Mouse (Mus musculus) lung, postnatal 14 days (tissue): ENCODE data around the gene Slc28a3.

ENCODE experiments used
- DNase-seq: peaks from one replicate; pipeline ENCODE4 v3.0.0; 2021

The Slc28a3 gene

GRCm38 (mm10) chr13:58558216-58558615, 52.5 kb downstream of the Slc28a3 start:
- DNase-seq: no peak

DNA sequence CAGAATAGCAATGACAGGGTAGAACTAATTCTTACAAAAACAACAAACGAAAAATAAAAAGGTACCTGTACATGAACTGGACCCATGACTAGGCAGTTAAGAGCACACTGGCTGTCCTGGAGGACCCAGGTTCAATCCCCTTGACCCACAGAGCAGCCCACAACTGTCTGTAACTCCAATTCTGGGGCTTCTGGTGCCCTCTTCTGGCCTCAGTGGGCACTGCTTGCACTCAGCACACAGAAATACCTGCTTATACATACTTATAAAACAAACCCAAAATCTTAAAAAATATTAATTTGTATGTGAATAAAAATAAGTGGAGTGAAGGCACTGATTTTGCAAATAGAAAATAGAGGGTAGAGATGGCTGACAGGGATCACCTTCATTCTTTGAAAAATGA, 54.7 kb downstream of the Slc28a3 start:
- no peak for DNase-seq

DNA sequence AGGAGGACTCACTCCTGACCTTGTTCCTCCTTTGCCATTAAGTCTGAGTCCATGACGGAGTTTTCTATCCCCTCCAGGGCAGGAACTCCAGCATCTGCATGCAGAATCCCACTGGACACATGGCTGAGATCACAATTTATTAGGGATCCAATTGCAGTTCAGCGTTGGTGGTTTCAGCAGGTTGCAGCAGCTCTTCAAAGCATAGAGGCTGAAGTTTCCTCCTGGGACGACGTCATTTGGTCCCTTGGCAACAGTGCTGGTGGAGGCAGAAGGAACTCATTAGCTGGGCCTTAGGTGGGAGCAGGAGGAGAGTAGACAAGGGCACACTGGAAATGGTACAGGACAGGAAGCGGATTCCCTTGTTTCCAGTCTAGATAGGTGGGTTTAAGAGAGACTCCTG, 55.1 kb downstream of the Slc28a3 start:
- no peak for DNase-seq

- no peak for DNase-seq
Observed at GRCm38 (mm10) chr13:58551924-58552323, 58.8 kb downstream of the Slc28a3 start.

DNA sequence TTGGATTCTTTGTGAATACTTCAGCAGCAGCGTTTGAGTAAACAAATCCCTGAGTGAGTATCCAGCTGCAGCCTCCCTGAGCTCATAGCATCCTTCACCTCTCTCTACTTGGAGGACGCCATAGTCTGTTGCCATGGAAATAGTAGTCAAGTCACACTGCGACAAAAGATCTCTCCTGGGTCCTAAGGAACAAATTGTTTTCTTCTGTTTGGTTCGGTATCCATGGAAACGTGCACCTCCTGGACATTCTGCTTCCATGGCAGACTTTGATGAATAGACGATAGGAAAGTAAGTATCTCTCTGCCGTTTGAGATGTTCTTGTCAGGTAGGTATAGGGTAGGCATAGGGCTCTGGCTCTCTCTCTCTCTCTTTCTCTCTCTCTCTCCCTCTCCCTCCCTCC, 63.1 kb downstream of the Slc28a3 start:
- DNase-seq: no peak

GRCm38 (mm10) chr13:58543688-58544408, 66.8 kb downstream of the Slc28a3 start:
- DNase-seq: no peak

GRCm38 (mm10) chr13:58543066-58543465, 67.6 kb downstream of the Slc28a3 start:
- peak; percentile 84 for DNase-seq

GRCm38 (mm10) chr13:58542601-58543041, 68.1 kb downstream of the Slc28a3 start:
- DNase-seq: no peak

GRCm38 (mm10) chr13:58542167-58542566, 68.5 kb downstream of the Slc28a3 start:
- DNase-seq: no peak

- no peak for DNase-seq
Observed at GRCm38 (mm10) chr13:58541620-58542019, 69.1 kb downstream of the Slc28a3 start.

DNA sequence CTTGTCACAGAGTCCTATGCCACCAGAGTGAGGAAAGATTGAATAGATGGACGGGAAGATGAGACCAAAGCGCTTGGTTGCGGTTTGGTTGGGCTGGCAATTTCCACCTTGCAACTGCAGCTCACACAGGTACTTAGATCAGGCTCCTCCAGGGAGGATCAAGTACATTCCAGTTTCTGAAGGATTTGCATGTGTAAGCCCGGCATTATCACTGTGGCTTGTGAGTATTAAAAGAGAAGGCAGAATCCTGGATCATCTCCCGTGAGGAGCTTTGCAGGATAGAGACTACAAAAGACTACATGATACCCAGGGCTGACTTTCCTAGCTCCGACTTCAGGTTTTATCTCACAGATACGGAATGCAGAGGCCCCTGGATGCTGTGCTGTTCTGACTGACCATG, 71.7 kb downstream of the Slc28a3 start:
- DNase-seq: no peak

DNA sequence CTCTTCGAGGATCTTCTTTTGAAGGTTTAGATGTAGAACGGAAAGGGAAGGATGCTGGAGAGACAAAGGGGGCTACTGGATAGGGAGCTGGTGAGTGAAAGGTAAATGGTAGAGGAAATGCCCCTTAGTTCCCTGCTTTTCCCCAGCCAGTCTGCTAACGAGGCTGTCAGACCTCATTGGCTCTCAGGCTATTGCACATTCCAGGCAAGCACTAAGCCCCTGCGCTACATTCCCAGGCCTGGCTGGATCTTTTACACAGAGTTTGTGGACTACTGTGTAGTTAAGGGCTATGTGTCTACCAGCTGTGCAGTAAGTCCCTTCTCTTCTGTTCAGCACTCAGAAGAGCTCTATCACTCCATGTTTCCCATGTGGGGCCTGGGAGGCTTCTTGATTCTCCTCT, 72.3 kb downstream of the Slc28a3 start:
- DNase-seq: no peak

DNA sequence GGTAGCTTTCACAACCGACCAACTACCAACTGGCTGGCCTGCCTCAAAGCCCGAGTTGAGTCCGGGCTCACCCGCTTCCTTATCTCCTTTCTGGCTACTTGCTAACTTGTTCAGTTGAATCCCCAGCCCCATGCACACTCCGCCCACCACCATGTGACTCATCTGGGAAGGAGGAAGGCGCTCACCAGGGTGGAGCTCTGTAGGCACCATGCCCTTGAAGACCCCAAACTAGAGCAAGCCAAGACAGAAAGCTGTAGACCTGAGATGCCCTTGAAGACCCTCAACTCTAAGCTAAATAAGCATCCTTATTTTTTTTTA, 72.8 kb downstream of the Slc28a3 start:
- no peak for DNase-seq

DNA sequence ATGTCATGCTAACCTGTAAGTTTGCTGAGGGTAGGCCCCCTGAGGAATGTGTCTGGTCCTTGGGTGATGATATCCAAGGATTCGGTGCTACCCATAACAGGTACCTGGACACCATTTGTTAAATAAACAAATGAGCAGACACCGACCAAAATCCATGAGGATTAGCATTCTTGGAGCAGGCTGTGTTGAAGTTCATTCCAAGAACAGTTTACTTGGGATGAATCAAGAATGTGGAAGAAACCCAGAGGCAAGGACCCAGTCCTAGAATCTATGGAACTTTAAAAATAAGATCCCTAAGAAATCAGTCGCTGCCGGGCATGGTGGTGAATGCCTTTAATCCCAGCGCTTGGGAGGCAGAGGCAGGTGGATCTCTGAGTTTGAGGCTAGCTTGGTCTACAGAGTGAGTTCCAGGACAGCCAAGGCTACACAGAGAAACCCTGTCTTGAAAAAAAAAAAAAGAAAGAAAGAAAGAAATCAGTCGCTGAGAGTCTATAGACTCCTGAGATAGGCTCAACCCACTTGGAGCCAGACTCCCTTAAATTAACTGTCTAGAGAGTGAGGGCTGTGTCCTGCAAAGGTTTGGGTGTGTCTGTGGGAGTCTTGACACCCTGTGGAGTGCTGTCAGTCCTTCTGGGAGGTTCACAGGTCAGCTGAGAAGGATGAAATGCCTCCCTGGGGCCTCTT, 73.3 kb downstream of the Slc28a3 start:
- no peak for DNase-seq

- no peak for DNase-seq
Observed at GRCm38 (mm10) chr13:58536466-58537231, 74.0 kb downstream of the Slc28a3 start.

GRCm38 (mm10) chr13:58535321-58535720, 75.4 kb downstream of the Slc28a3 start:
- no peak for DNase-seq

DNA sequence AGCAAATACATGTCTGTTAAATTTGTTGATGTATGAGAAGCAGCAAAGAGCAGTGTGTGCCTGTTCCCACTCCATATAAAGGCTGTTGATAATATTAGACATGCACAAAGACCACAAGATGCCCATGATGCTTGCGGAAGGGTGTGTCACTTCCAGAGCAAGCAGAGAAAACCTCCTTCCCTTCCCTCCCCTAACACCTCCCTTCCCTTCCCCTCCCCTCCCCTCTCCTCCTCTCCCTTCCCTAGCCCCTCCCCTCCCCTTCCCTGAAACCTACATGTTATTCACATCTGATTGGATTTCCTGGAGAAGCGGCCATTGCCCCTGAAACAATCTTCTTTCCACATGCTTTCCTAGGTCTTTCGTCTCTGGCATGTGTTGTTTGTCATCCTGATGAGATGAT, 75.8 kb downstream of the Slc28a3 start:
- no peak for DNase-seq

GRCm38 (mm10) chr13:58534216-58534841, 76.3 kb downstream of the Slc28a3 start:
- DNase-seq: no peak

GRCm38 (mm10) chr13:58524581-58524980, 86.1 kb downstream of the Slc28a3 start:
- DNase-seq: no peak

- no peak for DNase-seq
Observed at GRCm38 (mm10) chr13:58523761-58524117, 86.9 kb downstream of the Slc28a3 start.

DNA sequence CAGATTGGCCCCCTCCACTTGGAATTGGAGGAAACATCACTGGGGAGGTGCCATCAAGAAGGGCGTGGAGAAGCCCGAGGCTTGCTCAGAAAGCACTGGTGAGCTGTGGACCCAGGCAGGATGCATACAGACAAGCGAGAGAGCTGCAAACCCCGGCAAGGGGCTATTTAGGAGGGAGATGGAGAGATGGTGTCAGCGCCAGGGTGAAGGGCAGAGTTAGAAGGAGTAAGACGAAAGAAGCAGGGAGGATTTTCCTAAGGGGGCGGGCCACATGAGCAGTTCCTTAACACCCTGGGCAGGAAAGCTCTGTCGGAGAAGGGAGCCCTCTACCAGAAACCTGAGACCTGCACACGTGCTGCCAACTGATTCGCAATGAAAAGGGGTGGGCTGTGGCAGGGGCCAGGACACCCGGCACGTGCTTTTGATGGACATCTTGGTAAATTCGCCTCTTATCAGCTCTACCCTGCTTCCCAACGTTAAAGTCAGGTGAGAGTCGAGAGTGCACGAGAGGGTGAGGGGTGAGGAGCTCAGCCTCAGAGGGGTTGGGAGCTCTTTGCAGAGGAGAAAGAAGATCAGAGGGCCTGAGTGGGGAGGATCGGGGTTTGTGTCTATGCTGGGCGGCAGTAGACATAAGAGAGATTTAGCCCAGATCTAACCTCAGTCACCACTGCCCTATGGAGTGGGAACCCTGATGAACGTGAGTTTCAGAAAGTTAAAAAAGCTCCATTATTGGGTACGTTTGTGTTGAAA, 87.5 kb downstream of the Slc28a3 start:
- DNase-seq: no peak

GRCm38 (mm10) chr13:58521331-58522030, 89.2 kb downstream of the Slc28a3 start:
- DNase-seq: no peak
